22 mouse cellular contexts compared by ENCODE assay signal in the genomic region with DNA sequence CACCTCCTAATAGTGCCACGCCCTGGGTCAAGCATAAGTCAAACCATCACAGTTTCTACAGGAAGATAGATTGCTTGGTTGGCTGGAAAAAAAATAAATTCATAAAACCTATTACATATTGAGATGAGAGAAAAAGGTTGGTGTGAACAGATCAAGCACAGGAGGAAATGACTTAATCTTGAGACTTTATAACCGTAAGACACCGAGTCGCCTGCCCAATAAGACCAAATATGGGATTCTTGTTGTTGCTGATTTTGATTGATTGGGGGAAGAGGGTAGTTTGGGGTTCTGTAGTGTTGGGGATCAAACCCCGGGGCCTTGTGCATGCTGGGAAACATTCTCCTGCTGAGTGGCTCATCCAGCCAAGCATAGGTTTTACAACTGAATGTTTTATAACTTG.
A peak's percentile ranks its signal among the peaks of the same experiment; 100 is the strongest.
DNase-seq lines count a peak whose midpoint lies in the region; ATAC-seq lines count a peak whose summit lies in the region.
"Had no signal": no experiment of that assay in that cellular context is flagged by ENCODE, and none has a peak within 500 bp of the region (broad histone marks: within the 10 kb centered on the region; RNA-seq: fewer than 3 reads in every experiment).

No protein-coding gene starts in this region.

- intact Hi-C loops in left cerebral cortex, postnatal 10 days (cut with DNase I), result no loop called here

- peak; percentile 59 for ATAC-seq in CD4-positive, CD25-positive, alpha-beta regulatory T cell, adult 4 months
- ATAC-seq: forebrain, embryonic 13.5 days; forebrain, embryonic 16.5 days; intestine, embryonic 16.5 days; Patski had no signal

- peak; percentile 67 for DNase-seq in CD4-positive helper T cell, adult 2 months (ENCODE audit: low read depth, low spot score)
- peak; percentile 76 for DNase-seq in induced T-regulatory cell, adult 2 months (ENCODE audit: low read depth)
- DNase-seq in naive thymus-derived CD4-positive, alpha-beta T cell, adult 2 months (ENCODE audit: low read depth), result peak; percentile 58
- no peak for DNase-seq in testis, postnatal 14 days (ENCODE audit: low spot score)
- DNase-seq in left cerebral cortex, postnatal 10 days (ENCODE audit: extremely low spot score in 1 of 2, low spot score in 2 of 2), result no peak
- no peak for DNase-seq in frontal cortex, postnatal 36 days (ENCODE audit: low spot score in 2 of 2)
- DNase-seq: adrenal gland, adult 8-10 months; adrenal gland, postnatal 25 days; B cell, adult 2 months; cerebellum, adult 11-12 months; cerebellum, adult 9-10 months; cerebellum, postnatal 14 days; gastrocnemius, adult 2 months; gastrocnemius, postnatal 14 days; heart, adult 18-20 months; heart, postnatal 10 days; heart, postnatal 4 days had no signal

Comparison
In these comparisons a context has a peak if more than half of its experiments do, and no peak if none do; other contexts are left out.
1. DNase-seq: peak in CD4-positive helper T cell, adult 2 months (single experiment), induced T-regulatory cell, adult 2 months (single experiment) and naive thymus-derived CD4-positive, alpha-beta T cell, adult 2 months (single experiment); none in testis, postnatal 14 days (single experiment), left cerebral cortex, postnatal 10 days (0 of 2) and frontal cortex, postnatal 36 days (0 of 2).